Mouse (Mus musculus) liver, embryonic 14.5 days (tissue): ENCODE results near the gene Tnnc1.

ENCODE experiments used
- CTCF ChIP-seq: IDR thresholded peaks from 2 replicates; pipeline ENCODE4 v1.5.1; 2016; ENCODE audit warnings: antibody characterized with exemption, low read depth, control low read depth
- EP300 ChIP-seq: IDR thresholded peaks from 2 replicates; pipeline ENCODE4 v1.6.1; 2016; ENCODE audit warnings: antibody characterized with exemption, low read depth

GRCm38 (mm10) chr14:31228234-31228633 lies 20.1 kb downstream of the Tnnc1 start:
- TF ChIP-seq CTCF = no peak
- TF ChIP-seq EP300 = no peak
